Mouse (Mus musculus) stomach, postnatal 0 days (tissue): Measurements from ENCODE around the gene 4930558K02Rik. TPM values are rescaled to one million over a fixed set of nuclear protein-coding genes. Genes with fewer than 3 reads are reported as not detected.

ENCODE experiments used
- ATAC-seq: fragments of 200-750 bp; cut with Nextera tagmentation; 2 replicates; pipeline ENCODE4 v1.8.0; 2017; ENCODE audit not compliant: low FRiP score, low TSS enrichment
- DNase-seq: peaks from one replicate; pipeline ENCODE4 v3.0.0-alpha.2; 2016; ENCODE audit warnings: low spot score
- H3K27ac ChIP-seq: fragments of 300-500 bp; sonication (generic); replicated peaks from 2 replicates; pipeline ENCODE4 v1.5.1; 2014; ENCODE audit warnings: mild to moderate bottlenecking, control low read depth
- H3K27me3 ChIP-seq: fragments of 300-500 bp; sonication (generic); 2 replicates; pipeline ENCODE4 v1.6.1; 2014; ENCODE audit warnings: low read length; ENCODE audit not compliant: control insufficient read depth, insufficient read depth
- H3K36me3 ChIP-seq: fragments of 300-500 bp; sonication (generic); 2 replicates; pipeline ENCODE4 v1.6.1; 2014; ENCODE audit warnings: low read length, mixed read lengths; ENCODE audit not compliant: control insufficient read depth, insufficient read depth
- H3K4me1 ChIP-seq: fragments of 300-500 bp; sonication (generic); replicated peaks from 2 replicates; pipeline ENCODE4 v1.6.1; 2014; ENCODE audit warnings: antibody characterized with exemption; ENCODE audit not compliant: control insufficient read depth, insufficient read depth
- H3K4me2 ChIP-seq: fragments of 300-500 bp; sonication (generic); replicated peaks from 2 replicates; pipeline ENCODE4 v1.6.1; 2014; ENCODE audit warnings: low read depth, mild to moderate bottlenecking, control low read depth, moderate library complexity
- H3K4me3 ChIP-seq: fragments of 300-500 bp; sonication (generic); 2 replicates; pipeline ENCODE4 v1.5.1; 2014; ENCODE audit warnings: low read depth, low read length, control low read depth
- H3K9ac ChIP-seq: fragments of 300-500 bp; sonication (generic); 2 replicates; pipeline ENCODE4 v1.6.1; 2014; ENCODE audit warnings: mild to moderate bottlenecking, low read length, control low read depth, mixed read lengths
- H3K9me3 ChIP-seq: fragments of 300-500 bp; sonication (generic); 2 replicates; pipeline ENCODE4 v1.6.1; 2016; ENCODE audit warnings: low read length; ENCODE audit not compliant: control insufficient read depth
- CTCF ChIP-seq: IDR thresholded peaks from 2 replicates; pipeline ENCODE4 v1.5.1; 2016; ENCODE audit warnings: antibody characterized with exemption, low read depth, mild to moderate bottlenecking, moderate library complexity
- EP300 ChIP-seq: optimal IDR thresholded peaks from 2 replicates; pipeline ENCODE3; 2016; ENCODE audit warnings: antibody characterized with exemption
- WGBS: fragments of 180-500 bp; shearing (Covaris S2); extraction: QIAGEN DNeasy Blood & Tissue Kit; methylation state at CpG from one replicate; pipeline ENCODE4 v1.1.7; 2014; 5-methylcytosine and 5-hydroxymethylcytosine counted together
- polyA plus RNA-seq: library from polyadenylated mRNA; unstranded; fragments of >200 nt; fragmentation: Nextera tagmentation; extraction: Ambion mirVana; gene quantifications from 2 replicates; pipeline ENCODE4 v1.2.1, GENCODE M21; 2015

Gene 4930558K02Rik
- polyA plus RNA-seq, 1 experiment from 2014 or later, result not detected

DNA sequence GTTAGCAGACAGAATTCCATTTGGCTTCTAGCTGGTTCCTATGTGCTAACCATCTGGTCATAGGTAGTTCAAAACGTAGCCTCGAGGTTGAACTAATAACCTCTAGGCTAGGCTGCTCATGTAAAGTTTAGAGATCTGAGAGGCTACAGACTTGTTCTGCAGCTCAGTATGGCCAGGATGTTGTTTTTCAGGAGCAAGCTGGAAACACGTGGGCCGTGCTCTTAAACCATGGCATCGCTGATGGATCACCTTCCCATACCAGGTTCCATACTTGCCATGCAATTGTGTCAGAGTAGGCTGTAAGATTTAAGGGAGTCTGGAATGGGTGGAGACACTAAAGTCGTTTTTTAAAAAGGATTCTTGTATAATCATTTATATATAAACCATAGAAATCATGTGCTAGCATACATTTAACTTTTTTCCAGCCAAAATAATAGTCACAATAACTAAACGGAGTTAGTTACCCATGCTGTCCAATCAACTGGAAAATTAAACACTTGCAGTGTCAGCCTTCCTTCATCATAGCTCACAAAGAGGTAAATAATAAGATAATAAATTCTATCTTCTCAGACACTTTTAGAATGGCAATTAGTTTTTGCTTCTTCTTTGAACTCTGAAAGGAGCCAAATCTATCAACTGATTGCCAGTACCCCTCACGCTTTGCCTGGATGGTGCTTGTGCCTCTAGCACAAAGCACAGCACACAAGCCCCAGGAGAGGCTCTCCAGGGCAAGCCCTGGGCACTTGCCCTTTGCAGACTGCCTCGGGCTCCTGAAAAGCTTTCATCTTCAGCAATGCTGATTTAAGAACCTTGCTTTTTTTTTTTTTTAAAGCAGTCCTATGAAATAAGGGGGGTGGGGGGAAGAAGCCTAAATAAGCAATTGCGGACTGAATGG is 11.5 kb upstream of the 4930558K02Rik start:
- ATAC-seq (no peak), DNase-seq (no peak)
- no peaks in the 10 kb centered on the region for H3K27me3 ChIP-seq
- 52% methylated on average over 10 of the region's 10 CpGs for WGBS
- no peak overlapping the region for H3K4me3 ChIP-seq
- H3K4me2 ChIP-seq, result no peak overlapping the region
- H3K9me3 ChIP-seq, result no peaks in the 10 kb centered on the region
- no peak for TF ChIP-seq EP300
- no peak for TF ChIP-seq CTCF
- H3K9ac ChIP-seq, result no peak overlapping the region
- no peak overlapping the region for H3K27ac ChIP-seq
- H3K4me1 ChIP-seq, result no peaks in the 10 kb centered on the region
- H3K36me3 ChIP-seq, result no peaks in the 10 kb centered on the region

DNA sequence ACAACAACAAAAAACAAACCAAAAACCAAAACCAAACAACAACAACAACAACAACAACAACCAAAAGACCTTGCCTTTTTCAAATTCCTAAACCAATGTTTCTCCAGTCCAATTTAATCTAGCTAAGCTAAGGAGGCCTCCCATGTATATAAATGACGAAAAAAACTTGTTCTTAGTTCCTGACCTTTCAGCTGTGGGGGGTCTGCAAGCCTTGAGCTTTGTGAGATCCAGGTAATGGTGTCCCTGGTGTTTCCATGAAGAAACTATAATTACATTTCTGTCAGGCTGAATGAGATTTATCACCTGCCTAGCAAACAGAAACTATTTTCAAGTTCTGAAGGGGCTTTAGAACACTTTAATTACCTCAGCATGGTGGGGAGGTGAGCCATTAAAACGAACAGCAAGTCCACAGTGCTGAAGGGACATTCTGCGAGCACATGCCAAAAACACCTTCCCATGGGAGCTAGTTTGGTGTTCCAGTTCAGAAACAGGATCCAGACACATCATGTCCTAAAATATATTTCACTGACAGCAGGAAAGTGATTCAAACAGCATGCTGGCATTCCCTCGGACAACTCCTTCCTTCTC is 4.6 kb upstream of the 4930558K02Rik start:
- Histone ChIP-seq H3K4me1 (no peaks in the 10 kb centered on the region), H3K27me3 (no peaks in the 10 kb centered on the region), H3K36me3 (no peaks in the 10 kb centered on the region), H3K9ac (no peak overlapping the region), H3K27ac (no peak overlapping the region), H3K4me3 (no peak overlapping the region), H3K9me3 (no peaks in the 10 kb centered on the region), H3K4me2 (no peak overlapping the region)
- DNase-seq (peak; percentile 4), ATAC-seq (no peak)
- TF ChIP-seq EP300 (no peak), CTCF (no peak)
- WGBS, result 33% methylated on average over 4 of the region's 4 CpGs

DNA sequence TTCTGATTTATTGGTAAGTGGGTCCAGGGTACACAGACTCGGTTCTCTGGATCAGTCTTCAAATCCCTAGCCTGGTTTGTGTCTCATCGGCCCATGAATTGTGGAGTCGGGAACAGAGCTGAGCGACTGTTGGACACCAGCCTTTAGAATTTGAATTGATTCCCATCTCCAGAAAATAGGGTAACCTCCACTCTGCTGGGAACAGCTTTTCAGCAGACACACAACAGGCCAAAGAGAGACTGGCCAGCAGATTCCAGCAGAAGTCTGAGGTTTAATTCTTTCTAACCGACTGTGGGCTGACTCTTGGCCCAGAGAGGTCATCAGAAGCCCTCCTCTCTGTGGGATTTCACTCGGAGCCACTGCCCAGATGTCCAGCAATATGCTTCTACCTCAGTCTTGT is 4.0 kb upstream of the 4930558K02Rik start:
- no peak overlapping the region for H3K27ac ChIP-seq

DNA sequence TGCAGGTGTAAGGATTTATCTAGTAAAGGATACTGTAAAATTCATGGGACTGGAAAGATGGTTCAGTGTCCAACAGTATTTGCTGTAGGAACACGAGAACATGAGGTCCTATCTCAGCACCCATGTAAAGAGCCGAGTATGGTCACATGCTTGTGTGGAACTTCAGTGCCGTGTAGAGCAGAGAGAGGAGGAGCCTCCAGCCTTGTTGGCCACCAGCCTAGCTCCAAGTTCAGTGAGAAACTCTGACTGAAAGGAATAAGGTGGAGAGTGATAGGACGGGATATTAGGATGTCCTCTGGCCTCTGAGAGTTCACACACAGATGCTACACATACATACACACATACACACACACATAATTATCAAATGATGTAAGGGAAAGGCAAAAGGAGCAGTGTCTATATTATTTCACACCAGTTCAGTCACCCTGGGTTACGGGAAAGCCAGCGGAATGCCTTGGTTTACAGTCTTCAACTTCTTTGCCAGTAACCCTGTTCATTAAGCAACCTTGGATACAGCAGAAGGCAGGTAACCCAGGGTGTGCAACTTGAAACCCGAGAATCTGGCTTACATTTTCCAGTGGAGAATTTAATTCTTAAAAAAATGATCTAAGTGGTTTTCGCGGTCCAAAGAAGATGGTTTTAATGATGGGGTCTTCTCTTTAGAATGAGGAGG is 1.3 kb upstream of the 4930558K02Rik start:
- Histone ChIP-seq H3K9ac (no peak overlapping the region), H3K9me3 (no peaks in the 10 kb centered on the region), H3K36me3 (no peaks in the 10 kb centered on the region), H3K4me2 (no peak overlapping the region), H3K4me3 (no peak overlapping the region), H3K4me1 (peaks cover 3% of the 10 kb centered on the region), H3K27ac (no peak overlapping the region), H3K27me3 (no peaks in the 10 kb centered on the region)
- no peak for ATAC-seq
- 75% methylated on average over 9 of the region's 9 CpGs for WGBS
- DNase-seq, result no peak
- TF ChIP-seq CTCF (no peak), EP300 (no peak)

More for the DNA sequence above, 4.0 kb upstream of the 4930558K02Rik start:
- Histone ChIP-seq H3K27me3 (no peaks in the 10 kb centered on the region), H3K4me2 (no peak overlapping the region), H3K9me3 (no peaks in the 10 kb centered on the region), H3K9ac (no peak overlapping the region), H3K4me3 (no peak overlapping the region), H3K36me3 (no peaks in the 10 kb centered on the region), H3K4me1 (no peaks in the 10 kb centered on the region)
- peak; percentile 4 for DNase-seq
- no peak for ATAC-seq
- 52% methylated on average over 6 of the region's 6 CpGs for WGBS
- no peak for TF ChIP-seq EP300
- TF ChIP-seq CTCF, result no peak

DNA sequence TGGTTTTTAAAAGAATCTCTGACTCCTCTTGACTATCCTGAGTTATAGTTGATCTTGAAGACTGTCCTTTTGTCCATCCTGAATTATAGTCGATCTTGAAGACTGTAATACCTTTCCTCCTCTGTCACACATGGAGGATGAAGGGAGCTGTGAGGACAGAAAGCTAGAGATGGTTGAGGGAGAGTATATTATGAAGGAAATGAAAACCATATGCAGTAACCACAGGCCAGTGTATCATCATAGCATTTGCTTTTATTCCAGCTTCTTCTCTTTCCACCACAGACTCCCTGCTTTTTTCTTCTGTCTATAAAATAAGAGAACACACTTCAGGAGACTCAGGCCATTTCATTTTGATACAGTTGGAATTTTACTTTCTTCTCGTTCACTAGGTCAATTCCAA is 610 bp upstream of the 4930558K02Rik start:
- Histone ChIP-seq H3K9ac (no peak overlapping the region), H3K4me2 (no peak overlapping the region), H3K9me3 (no peaks in the 10 kb centered on the region), H3K4me1 (peaks cover 3% of the 10 kb centered on the region), H3K36me3 (no peaks in the 10 kb centered on the region), H3K27me3 (no peaks in the 10 kb centered on the region), H3K27ac (no peak overlapping the region), H3K4me3 (no peak overlapping the region)
- TF ChIP-seq EP300 (no peak), CTCF (no peak)
- ATAC-seq, result no peak
- 83% methylated on average over 2 of the region's 2 CpGs for WGBS
- no peak for DNase-seq
